Mouse (Mus musculus) neural tube, embryonic 13.5 days (tissue): Measurements from ENCODE around the gene Plekhg6. TPM values are rescaled to one million over a fixed set of nuclear protein-coding genes. Genes with fewer than 3 reads are reported as not detected.

Experiments used
- ATAC-seq: fragments of 200-750 bp; cut with Nextera tagmentation; 2 replicates; pipeline ENCODE4 v1.8.0; 2017; ENCODE audit warnings: low read depth, mild to moderate bottlenecking, moderate TSS enrichment, moderate library complexity
- H3K27ac ChIP-seq: fragments of 300-500 bp; sonication (generic); replicated peaks from 2 replicates; pipeline ENCODE4 v1.5.1; 2015; ENCODE audit warnings: moderate library complexity, mild to moderate bottlenecking, inconsistent platforms
- H3K27me3 ChIP-seq: fragments of 300-500 bp; sonication (generic); 2 replicates; pipeline ENCODE4 v1.6.1; 2015; ENCODE audit warnings: mild to moderate bottlenecking, inconsistent platforms
- H3K36me3 ChIP-seq: fragments of 300-500 bp; sonication (generic); 2 replicates; pipeline ENCODE4 v1.6.1; 2015; ENCODE audit warnings: mild to moderate bottlenecking, inconsistent platforms
- H3K4me1 ChIP-seq: fragments of 300-500 bp; sonication (generic); replicated peaks from 2 replicates; pipeline ENCODE4 v1.6.1; 2015; ENCODE audit warnings: inconsistent platforms
- H3K4me2 ChIP-seq: fragments of 300-500 bp; sonication (generic); 2 replicates; pipeline ENCODE4 v1.6.1; 2015; ENCODE audit warnings: inconsistent platforms, mild to moderate bottlenecking, moderate library complexity
- H3K4me3 ChIP-seq: fragments of 300-500 bp; sonication (generic); 2 replicates; pipeline ENCODE4 v1.5.1; 2015; ENCODE audit warnings: mild to moderate bottlenecking, inconsistent platforms
- H3K9ac ChIP-seq: fragments of 300-500 bp; sonication (generic); 2 replicates; pipeline ENCODE4 v1.6.1; 2015; ENCODE audit warnings: moderate library complexity, mild to moderate bottlenecking, inconsistent platforms
- H3K9me3 ChIP-seq: fragments of 300-500 bp; sonication (generic); 2 replicates; pipeline ENCODE4 v1.6.1; 2016; ENCODE audit warnings: inconsistent platforms
- WGBS: fragments of 180-500 bp; shearing (Covaris S2); methylation state at CpG from one replicate; pipeline ENCODE4 v1.1.7; 2015; 5-methylcytosine and 5-hydroxymethylcytosine counted together
- polyA plus RNA-seq: library from polyadenylated mRNA; unstranded; fragments of >200 nt; fragmentation: Nextera tagmentation; extraction: Ambion mirVana; gene quantifications from 2 replicates; pipeline ENCODE4 v1.2.1, GENCODE M21; 2015

The Plekhg6 gene
- polyA plus RNA-seq, 1 experiment from 2014 or later: not detected

DNA sequence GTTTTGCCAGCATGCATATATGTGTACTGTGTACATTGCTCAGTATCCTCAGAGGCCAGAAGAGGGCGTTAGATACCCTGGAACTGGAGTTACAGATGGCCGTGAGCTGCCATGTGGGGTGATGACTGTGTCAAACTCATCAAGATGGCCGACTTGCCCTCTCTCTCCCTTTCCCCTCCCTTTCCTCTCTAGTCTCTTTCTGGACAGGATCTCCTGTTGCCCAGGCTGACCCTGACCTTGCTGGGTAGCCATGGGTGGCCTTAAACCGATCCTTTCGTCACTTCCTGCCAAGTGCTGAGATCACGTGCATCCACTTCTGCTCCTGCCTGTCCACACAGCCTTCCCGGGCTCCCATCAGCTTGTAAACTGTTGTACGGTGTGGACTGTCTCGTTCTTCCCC, 20.6 kb downstream of the Plekhg6 start:
- Histone ChIP-seq H3K36me3 (no peaks in the 10 kb centered on the region), H3K27me3 (peaks cover 40% of the 10 kb centered on the region)
- WGBS: 58% methylated on average over 9 of the region's 9 CpGs

DNA sequence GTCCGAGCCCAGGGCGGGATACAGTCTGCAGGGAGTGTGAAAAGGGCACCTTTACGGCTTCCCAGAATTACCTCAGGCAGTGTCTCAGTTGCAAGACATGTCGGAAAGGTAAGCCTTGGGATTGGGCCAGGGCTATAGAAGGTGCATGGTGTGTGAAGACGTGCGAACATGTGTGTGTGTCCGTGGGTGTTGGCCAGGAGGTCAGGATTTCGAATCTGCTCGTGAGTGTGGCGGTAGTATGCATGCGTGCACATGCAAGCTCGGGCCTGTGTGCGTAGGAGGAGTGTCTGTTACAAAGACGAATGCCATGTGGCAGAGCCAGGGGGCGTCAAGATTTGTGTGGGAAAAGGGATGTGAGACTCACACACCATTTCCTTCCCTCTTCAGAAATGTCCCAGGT, 23.3 kb downstream of the Plekhg6 start:
- no peak overlapping the region for H3K4me2 ChIP-seq
- no peaks in the 10 kb centered on the region for H3K9me3 ChIP-seq
- H3K4me3 ChIP-seq: no peak overlapping the region
- no peaks in the 10 kb centered on the region for H3K36me3 ChIP-seq
- WGBS: 89% methylated on average over 15 of the region's 15 CpGs
- no peak for ATAC-seq
- H3K27me3 ChIP-seq: peaks cover 13% of the 10 kb centered on the region
- no peak overlapping the region for H3K9ac ChIP-seq
- no peak overlapping the region for H3K27ac ChIP-seq
- H3K4me1 ChIP-seq: peaks cover 31% of the 10 kb centered on the region

More for the DNA sequence above, 20.6 kb downstream of the Plekhg6 start:
- Histone ChIP-seq H3K4me3 (no peak overlapping the region), H3K27ac (no peak overlapping the region), H3K4me2 (no peak overlapping the region), H3K4me1 (peaks cover 33% of the 10 kb centered on the region), H3K9me3 (no peaks in the 10 kb centered on the region), H3K9ac (no peak overlapping the region)
- ATAC-seq: no peak

DNA sequence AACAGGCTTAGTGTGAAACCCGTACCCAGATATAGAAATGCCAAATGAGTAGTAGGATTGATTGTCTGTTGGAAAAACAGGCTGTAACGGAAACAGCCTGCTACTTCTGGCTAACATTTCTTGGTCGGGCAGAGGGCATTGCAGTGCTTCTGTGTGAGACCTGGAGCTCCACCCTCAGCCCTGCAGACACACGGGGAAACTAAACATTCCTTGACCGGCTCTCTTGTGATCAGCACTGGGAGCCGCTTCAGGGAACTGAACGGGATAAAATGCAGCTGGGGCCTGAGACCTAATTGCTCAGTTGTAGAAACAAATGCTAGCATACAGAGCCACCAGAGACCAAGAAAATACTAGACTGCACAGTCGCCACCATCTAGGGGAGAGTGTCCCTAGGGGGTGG, 24.3 kb downstream of the Plekhg6 start:
- peaks cover 35% of the 10 kb centered on the region for H3K4me1 ChIP-seq
- H3K27ac ChIP-seq: no peak overlapping the region
- no peak overlapping the region for H3K4me3 ChIP-seq
- H3K9me3 ChIP-seq: no peaks in the 10 kb centered on the region
- no peaks in the 10 kb centered on the region for H3K36me3 ChIP-seq
- no peak overlapping the region for H3K9ac ChIP-seq
- H3K27me3 ChIP-seq: peaks cover 2% of the 10 kb centered on the region
- no peak for ATAC-seq
- 37% methylated on average over 8 of the region's 8 CpGs for WGBS
- H3K4me2 ChIP-seq: no peak overlapping the region

DNA sequence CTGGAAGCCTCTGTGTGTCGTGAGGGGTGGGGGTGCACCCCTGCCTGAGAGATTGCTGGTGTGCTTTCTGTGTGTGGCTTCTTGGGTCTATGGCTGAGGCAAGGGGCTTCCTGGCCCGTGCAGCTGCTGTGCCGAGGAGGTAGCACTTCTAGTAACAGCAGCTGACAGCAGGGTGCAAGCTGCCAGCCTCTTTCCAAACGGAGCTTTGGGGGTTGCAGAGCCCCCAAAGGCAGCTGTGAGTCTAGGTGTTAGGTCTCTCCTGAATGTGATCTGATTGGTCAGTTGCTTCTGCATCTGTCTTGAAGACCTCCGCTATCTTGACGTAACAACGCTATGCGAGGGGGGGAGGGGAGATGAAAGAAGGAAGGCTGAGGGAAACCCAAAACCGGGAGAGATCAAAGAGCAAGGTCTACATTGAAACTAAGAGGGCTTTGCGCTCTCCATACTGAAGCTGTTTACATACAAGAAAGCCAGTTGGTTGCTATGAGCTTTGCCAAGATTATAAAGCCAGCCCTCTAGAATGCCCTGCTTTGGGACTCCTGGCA, 25.3 kb downstream of the Plekhg6 start:
- no peaks in the 10 kb centered on the region for H3K36me3 ChIP-seq
- H3K4me3 ChIP-seq: no peak overlapping the region
- H3K27me3 ChIP-seq: peaks cover 2% of the 10 kb centered on the region
- peak overlapping the region; percentile 35 for H3K4me2 ChIP-seq
- WGBS: 6% methylated on average over 10 of the region's 10 CpGs
- H3K27ac ChIP-seq: no peak overlapping the region; the same call in 1 of the 2 replicates
- H3K9me3 ChIP-seq: no peaks in the 10 kb centered on the region
- H3K9ac ChIP-seq: no peak overlapping the region
- ATAC-seq: no peak
- H3K4me1 ChIP-seq: peaks cover 39% of the 10 kb centered on the region

DNA sequence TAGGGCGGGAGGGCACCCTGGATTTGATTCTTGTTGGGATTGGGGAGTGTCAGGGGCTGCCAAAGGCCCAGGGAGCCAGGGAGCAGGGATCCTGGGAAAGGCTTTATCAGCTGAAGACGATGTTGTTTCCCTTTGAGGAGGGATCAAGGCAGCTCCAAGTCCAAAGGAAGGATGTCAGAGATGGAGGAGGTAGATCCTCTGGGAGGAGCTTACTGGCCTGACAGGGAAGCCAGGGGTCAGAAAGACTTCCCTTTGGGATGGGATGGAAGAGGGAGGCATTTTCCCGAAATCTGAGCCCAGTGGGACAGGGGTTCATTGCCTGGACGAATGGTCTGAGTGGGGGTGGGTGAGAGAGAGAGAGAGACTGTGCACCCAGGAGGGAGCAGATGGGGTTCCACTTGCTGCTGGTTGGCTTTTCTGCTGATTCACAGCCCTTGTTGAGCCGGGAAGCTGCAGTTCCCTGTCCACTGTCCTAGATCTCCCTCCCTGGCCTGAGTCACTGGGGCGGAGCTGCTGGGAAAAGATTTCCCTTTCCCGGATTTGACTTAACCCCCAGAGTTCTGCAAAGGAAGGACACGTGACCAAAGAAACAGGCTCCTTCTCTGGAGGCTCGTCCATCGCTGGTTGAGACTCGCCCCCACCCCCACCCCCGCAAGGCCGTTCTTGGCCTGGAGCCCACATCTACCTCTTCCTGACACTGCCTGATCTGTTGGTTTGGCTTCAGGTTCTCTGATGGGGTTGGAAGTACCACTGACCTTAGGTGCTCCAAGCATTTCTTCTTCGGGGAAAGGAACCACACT, 26.0 kb downstream of the Plekhg6 start:
- Histone ChIP-seq H3K4me2 (peak overlapping the region; percentile 35), H3K27ac (peak overlapping the region; percentile 35; the same call in 1 of the 2 replicates), H3K36me3 (no peaks in the 10 kb centered on the region), H3K4me3 (no peak overlapping the region), H3K9me3 (no peaks in the 10 kb centered on the region), H3K27me3 (peaks cover 9% of the 10 kb centered on the region), H3K9ac (no peak overlapping the region), H3K4me1 (peaks cover 46% of the 10 kb centered on the region)
- 17% methylated on average over 14 of the region's 14 CpGs for WGBS
- ATAC-seq: no peak

DNA sequence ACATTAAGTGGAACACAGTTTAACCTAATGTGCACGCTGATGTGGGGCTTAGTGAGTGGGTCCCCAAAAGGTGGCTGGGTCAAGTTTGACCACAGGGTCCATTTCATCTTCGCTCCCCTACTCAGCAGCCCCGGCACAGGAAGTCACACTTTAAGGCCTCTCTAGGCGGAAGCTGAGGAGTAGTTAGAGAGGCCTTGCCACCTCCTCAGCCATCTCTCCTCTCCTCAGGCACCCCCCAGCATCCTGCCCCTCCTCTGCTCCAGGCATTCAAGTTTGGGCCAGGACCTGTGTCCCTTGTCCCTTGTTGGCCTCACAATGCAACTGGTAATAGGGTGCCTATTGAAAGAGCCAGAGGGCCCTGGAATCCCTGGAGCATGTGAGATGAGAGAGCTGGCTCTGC, 26.9 kb downstream of the Plekhg6 start:
- H3K27ac ChIP-seq: no peak overlapping the region
- H3K36me3 ChIP-seq: no peaks in the 10 kb centered on the region
- H3K4me1 ChIP-seq: peaks cover 55% of the 10 kb centered on the region
- peaks cover 13% of the 10 kb centered on the region for H3K27me3 ChIP-seq
- H3K4me2 ChIP-seq: no peak overlapping the region
- WGBS: 87% methylated on average over 4 of the region's 4 CpGs
- H3K9ac ChIP-seq: no peak overlapping the region
- no peaks in the 10 kb centered on the region for H3K9me3 ChIP-seq
- ATAC-seq: no peak
- no peak overlapping the region for H3K4me3 ChIP-seq

DNA sequence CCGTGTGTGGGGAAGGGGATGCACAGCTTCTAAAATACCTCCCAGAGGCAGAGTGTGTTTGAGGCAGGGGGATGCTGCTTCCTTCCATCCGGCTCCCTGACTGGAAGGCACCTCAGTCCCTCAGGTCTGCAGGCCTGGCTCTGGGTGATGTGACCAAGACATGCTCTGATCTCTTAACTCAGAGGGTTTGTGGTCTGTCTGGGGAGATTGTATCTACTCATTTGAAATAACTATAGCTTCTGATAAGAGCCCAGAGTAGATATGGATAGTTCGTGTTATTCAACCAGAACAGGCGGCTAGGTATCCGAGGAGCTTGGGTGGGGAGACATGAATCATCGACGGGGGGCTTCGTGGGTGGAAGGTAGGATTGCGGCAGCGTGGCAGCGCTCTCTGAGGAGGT, 27.4 kb downstream of the Plekhg6 start:
- H3K36me3 ChIP-seq: no peaks in the 10 kb centered on the region
- ATAC-seq: no peak
- WGBS: 85% methylated on average over 11 of the region's 11 CpGs
- peaks cover 56% of the 10 kb centered on the region for H3K4me1 ChIP-seq
- H3K27me3 ChIP-seq: peaks cover 17% of the 10 kb centered on the region
- H3K9me3 ChIP-seq: no peaks in the 10 kb centered on the region
- H3K4me3 ChIP-seq: no peak overlapping the region
- no peak overlapping the region for H3K4me2 ChIP-seq
- H3K9ac ChIP-seq: no peak overlapping the region
- H3K27ac ChIP-seq: no peak overlapping the region

DNA sequence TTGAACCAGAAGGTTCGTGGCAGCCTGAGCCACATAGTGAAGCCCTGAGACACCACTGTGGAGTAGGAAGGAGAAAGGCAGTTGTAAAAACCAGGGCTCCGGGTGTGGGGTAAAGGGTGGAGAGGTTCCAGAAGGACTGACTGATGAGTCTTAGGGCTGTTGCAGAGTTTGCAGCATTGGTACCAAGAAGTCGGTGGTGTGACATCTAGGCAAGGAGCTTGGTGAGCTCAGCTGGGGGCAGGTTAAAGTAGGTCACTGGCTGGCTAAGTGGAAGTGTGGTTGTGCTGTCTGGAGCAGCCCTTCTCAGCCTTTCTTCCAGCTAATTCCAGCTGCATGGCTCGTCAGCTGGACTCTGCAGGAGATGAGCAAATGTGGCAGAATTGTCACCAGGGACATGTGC, 27.8 kb downstream of the Plekhg6 start:
- 55% methylated on average over 4 of the region's 4 CpGs for WGBS
- Histone ChIP-seq H3K9ac (no peak overlapping the region), H3K36me3 (no peaks in the 10 kb centered on the region), H3K27ac (no peak overlapping the region), H3K27me3 (peaks cover 19% of the 10 kb centered on the region), H3K4me1 (peaks cover 56% of the 10 kb centered on the region), H3K4me3 (no peak overlapping the region), H3K4me2 (no peak overlapping the region), H3K9me3 (no peaks in the 10 kb centered on the region)
- ATAC-seq: no peak

DNA sequence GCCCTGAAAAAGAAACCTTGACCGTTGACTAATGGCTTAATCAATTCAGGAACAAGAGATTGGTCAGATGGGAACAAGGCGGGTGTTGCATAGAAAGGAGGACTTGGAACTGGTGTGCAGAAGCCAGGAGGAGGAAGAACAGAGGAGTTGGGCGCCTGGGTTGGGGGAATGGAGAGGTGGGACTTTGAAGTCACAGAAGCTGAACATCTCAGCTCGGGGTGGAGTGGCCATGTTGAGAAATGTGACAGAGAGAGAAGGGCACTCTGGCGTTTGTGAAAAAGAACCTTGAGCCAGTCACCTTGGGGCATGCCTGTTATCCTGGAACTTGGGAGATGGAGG, 28.6 kb downstream of the Plekhg6 start:
- Histone ChIP-seq H3K9ac (no peak overlapping the region), H3K4me1 (peaks cover 56% of the 10 kb centered on the region), H3K27ac (no peak overlapping the region), H3K9me3 (no peaks in the 10 kb centered on the region), H3K27me3 (peaks cover 19% of the 10 kb centered on the region), H3K4me3 (no peak overlapping the region), H3K36me3 (no peaks in the 10 kb centered on the region), H3K4me2 (no peak overlapping the region)
- ATAC-seq: no peak
- 66% methylated on average over 5 of the region's 5 CpGs for WGBS

DNA sequence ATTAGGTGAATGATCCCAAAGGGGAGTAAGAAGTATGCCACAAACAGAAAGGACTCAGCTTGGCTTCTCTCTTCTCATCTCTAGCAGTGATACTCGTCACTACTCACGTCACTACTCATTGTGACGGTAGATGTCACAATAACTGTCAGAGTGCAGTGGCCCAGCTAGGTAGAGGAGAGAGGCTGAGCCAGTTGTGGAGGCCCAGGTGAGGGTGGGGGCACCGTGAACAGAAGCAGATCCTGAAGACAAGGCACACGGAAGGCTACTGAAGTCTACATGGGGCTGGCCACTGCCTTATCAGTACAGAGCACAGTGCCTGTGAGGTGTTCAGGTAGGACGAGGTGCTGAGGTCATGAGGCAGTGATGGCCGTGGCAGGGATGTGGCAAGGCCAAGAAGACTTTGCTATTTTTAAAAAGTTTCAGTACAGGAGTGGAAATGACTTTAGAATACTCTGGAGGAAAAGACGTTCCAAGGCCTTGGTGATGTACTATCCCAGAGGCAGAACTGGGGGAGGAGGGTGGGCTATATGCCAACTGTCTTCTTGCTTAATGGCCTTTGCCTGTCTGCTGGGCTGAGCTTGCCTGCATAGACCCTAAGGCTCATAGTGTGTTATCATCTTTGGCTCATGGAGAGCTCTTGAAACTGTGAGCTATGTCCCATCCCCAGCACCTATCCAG, 29.1 kb downstream of the Plekhg6 start:
- H3K9me3 ChIP-seq: no peaks in the 10 kb centered on the region
- H3K9ac ChIP-seq: no peak overlapping the region
- no peak for ATAC-seq
- H3K27me3 ChIP-seq: peaks cover 19% of the 10 kb centered on the region
- no peak overlapping the region for H3K27ac ChIP-seq
- no peaks in the 10 kb centered on the region for H3K36me3 ChIP-seq
- WGBS: 79% methylated on average over 8 of the region's 8 CpGs
- H3K4me3 ChIP-seq: no peak overlapping the region
- H3K4me1 ChIP-seq: peaks cover 56% of the 10 kb centered on the region
- H3K4me2 ChIP-seq: 0 out of 2 replicates have a peak overlapping the region, but pooled peaks have one; percentile 68

DNA sequence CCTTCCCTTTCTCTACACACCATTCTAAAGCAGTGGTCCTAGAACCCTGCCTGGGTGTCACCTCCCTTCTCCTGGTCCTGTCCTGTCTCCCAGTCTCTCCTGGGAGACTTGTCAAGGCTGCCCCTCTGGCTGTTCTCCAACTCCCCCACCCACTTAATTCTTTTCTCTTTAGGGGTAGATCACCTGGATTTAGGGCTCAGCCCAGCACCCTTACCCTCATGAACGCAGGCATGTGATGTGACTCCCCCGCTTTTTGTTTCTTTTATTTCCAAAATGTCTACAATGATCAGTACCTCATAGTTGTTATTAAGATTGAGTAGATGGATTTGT, 29.6 kb downstream of the Plekhg6 start:
- H3K27me3 ChIP-seq: peaks cover 19% of the 10 kb centered on the region
- H3K4me1 ChIP-seq: peaks cover 56% of the 10 kb centered on the region
- H3K27ac ChIP-seq: no peak overlapping the region
- no peak for ATAC-seq
- H3K36me3 ChIP-seq: no peaks in the 10 kb centered on the region
- H3K4me2 ChIP-seq: peak overlapping the region; percentile 68
- no peaks in the 10 kb centered on the region for H3K9me3 ChIP-seq
- 82% methylated on average over 2 of the region's 2 CpGs for WGBS
- no peak overlapping the region for H3K4me3 ChIP-seq
- H3K9ac ChIP-seq: peak overlapping the region; percentile 75; the same call in 1 of the 2 replicates

DNA sequence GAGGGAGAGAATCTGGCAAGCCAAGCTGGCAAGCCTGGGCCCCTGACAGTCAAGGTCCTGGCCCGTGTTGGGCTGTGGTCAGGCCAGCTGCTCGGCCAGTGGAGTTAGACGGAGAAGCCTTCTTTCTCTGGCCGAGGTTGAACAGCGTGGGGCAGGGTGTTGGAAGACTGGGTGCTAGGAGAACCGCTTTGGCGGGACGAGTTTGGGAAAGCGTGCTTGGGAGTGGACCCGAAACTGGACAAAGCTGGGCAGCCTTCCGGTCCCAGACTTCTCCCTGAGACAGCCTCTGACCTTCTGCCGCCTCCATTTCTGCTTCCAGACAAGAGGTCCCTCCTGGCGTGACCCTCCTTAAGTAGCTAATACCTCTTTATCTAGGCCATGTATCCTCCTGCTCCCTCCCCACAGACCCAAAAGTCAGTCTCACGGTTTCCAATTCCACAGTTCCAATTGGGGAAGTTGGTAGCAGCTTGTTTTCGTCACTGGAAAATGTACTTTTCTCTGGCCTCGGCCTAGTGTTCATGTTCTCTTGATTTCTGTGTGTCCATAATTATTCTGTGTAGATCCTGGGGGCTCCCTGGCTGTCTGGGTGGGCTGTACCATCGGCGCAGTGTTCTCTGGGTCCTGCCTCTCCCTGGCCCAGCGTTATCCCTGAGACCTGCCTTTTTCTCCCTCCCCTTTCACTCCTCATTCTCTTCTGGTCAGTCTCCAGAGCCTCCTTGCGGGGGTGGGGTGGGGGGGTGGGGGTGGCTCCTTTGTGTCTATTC, 30.2 kb downstream of the Plekhg6 start:
- H3K4me1 ChIP-seq: peaks cover 52% of the 10 kb centered on the region
- no peaks in the 10 kb centered on the region for H3K36me3 ChIP-seq
- no peaks in the 10 kb centered on the region for H3K9me3 ChIP-seq
- H3K9ac ChIP-seq: peak overlapping the region; percentile 75
- no peak for ATAC-seq
- peaks cover 19% of the 10 kb centered on the region for H3K27me3 ChIP-seq
- peak overlapping the region; percentile 68 for H3K4me2 ChIP-seq
- H3K4me3 ChIP-seq: peak overlapping the region; percentile 49
- 10% methylated on average over 20 of the region's 20 CpGs for WGBS
- peak overlapping the region; percentile 33; the same call in 1 of the 2 replicates for H3K27ac ChIP-seq
